Mouse (Mus musculus) limb, embryonic 14.5 days (tissue): ENCODE data around the gene Stum. TPM values are rescaled to one million over a fixed set of nuclear protein-coding genes. Genes with fewer than 3 reads are reported as not detected.

Experiments
- ATAC-seq: fragments of 200-750 bp; cut with Nextera tagmentation; 2 replicates; pipeline ENCODE4 v1.8.0; 2017; ENCODE audit warnings: low read depth, moderate number of reproducible peaks, moderate TSS enrichment; ENCODE audit not compliant: low FRiP score
- DNase-seq: peaks from one replicate; pipeline ENCODE4 v3.0.0-alpha.2; 2015; ENCODE audit warnings: low spot score
- H3K27ac ChIP-seq: fragments of 300-500 bp; sonication (generic); replicated peaks from 2 replicates; pipeline ENCODE4 v1.5.1; 2014; ENCODE audit warnings: low read depth, mild to moderate bottlenecking, low read length, moderate library complexity, mixed read lengths
- H3K27me3 ChIP-seq: fragments of 300-500 bp; sonication (generic); 2 replicates; pipeline ENCODE4 v1.6.1; 2014; ENCODE audit warnings: low read length, mixed read lengths; ENCODE audit not compliant: control insufficient read depth, insufficient read depth
- H3K36me3 ChIP-seq: fragments of 300-500 bp; sonication (generic); 2 replicates; pipeline ENCODE4 v1.6.1; 2014; ENCODE audit warnings: mild to moderate bottlenecking, low read length, moderate library complexity, mixed read lengths; ENCODE audit not compliant: control insufficient read depth, insufficient read depth
- H3K4me1 ChIP-seq: fragments of 300-500 bp; sonication (generic); 2 replicates; pipeline ENCODE4 v1.6.1; 2014; ENCODE audit warnings: antibody characterized with exemption, low read length, mixed read lengths; ENCODE audit not compliant: control insufficient read depth, insufficient read depth
- H3K4me2 ChIP-seq: fragments of 300-500 bp; sonication (generic); replicated peaks from 2 replicates; pipeline ENCODE4 v1.6.1; 2014; ENCODE audit warnings: low read depth, mild to moderate bottlenecking, low read length, moderate library complexity; ENCODE audit not compliant: severe bottlenecking
- H3K4me3 ChIP-seq: fragments of 300-500 bp; sonication (generic); replicated peaks from 2 replicates; pipeline ENCODE4 v1.5.1; 2014; ENCODE audit warnings: low read length
- H3K9ac ChIP-seq: fragments of 300-500 bp; sonication (generic); 2 replicates; pipeline ENCODE4 v1.6.1; 2014; ENCODE audit warnings: mild to moderate bottlenecking, low read depth, low read length, moderate library complexity; ENCODE audit not compliant: severe bottlenecking
- H3K9me3 ChIP-seq: fragments of 300-500 bp; sonication (generic); 2 replicates; pipeline ENCODE4 v1.6.1; 2016; ENCODE audit warnings: low read length; ENCODE audit not compliant: control insufficient read depth
- POLR2A ChIP-seq: fragments of 200-500 bp; IDR thresholded peaks from 2 replicates; pipeline ENCODE4 v1.8.0; 2012; ENCODE audit warnings: inconsistent platforms, mild to moderate bottlenecking, moderate library complexity, borderline replicate concordance; ENCODE audit not compliant: insufficient read depth, insufficient read length; ENCODE audit errors: extremely low read depth
- WGBS: fragments of 180-500 bp; shearing (Covaris S2); extraction: QIAGEN DNeasy Blood & Tissue Kit; methylation state at CpG from one replicate; pipeline ENCODE4 v1.1.7; 2014; 5-methylcytosine and 5-hydroxymethylcytosine counted together
- polyA plus RNA-seq, 2 experiments: library from polyadenylated mRNA; depleted of rRNA in 1 of 2; stranded (reverse) in 1 of 2; unstranded in 1 of 2; fragments of >200 nt; fragmentation: Nextera tagmentation in 1 of 2; extraction: Ambion mirVana in 1 of 2; gene quantifications; 2 replicates each; pipeline versions ENCODE4 v1.2.1 to v1.2.3; 2012 to 2014

The Stum gene
- polyA plus RNA-seq, 2 experiments = 5.8 to 6.3 TPM

DNA sequence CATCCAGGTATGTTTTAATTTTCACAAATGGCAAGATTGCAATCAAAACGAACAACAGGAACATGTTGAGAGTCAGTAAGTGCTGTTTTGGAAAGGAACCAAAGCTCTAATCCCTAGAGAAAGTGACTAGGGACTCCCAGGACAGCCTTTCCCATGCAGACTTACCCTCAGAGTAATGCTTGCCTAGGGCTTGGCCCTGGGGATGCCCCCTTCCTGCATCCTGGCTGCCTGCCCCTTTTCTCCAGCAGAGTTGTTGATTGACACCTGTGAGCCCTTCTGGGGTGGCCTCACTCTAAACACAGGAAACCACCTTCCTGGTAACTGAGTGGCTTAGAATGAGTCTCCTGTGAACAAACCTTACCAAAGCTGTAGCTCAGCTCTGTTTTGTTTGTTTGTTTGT, 94.8 kb downstream of the Stum start:
- no peaks in the 10 kb centered on the region for H3K27me3 ChIP-seq
- no peaks in the 10 kb centered on the region for H3K9me3 ChIP-seq
- 41% methylated on average over 1 of the region's 1 CpGs for WGBS
- H3K36me3 ChIP-seq = peaks cover 2% of the 10 kb centered on the region; the same call in 1 of the 2 replicates
- H3K4me2 ChIP-seq = no peak overlapping the region
- H3K4me3 ChIP-seq = no peak overlapping the region
- DNase-seq = no peak
- H3K27ac ChIP-seq = peak overlapping the region; percentile 90; the same call in 1 of the 2 replicates
- ATAC-seq = no peak
- TF ChIP-seq POLR2A = no peak
- peaks cover 29% of the 10 kb centered on the region for H3K4me1 ChIP-seq
- no peak overlapping the region for H3K9ac ChIP-seq

DNA sequence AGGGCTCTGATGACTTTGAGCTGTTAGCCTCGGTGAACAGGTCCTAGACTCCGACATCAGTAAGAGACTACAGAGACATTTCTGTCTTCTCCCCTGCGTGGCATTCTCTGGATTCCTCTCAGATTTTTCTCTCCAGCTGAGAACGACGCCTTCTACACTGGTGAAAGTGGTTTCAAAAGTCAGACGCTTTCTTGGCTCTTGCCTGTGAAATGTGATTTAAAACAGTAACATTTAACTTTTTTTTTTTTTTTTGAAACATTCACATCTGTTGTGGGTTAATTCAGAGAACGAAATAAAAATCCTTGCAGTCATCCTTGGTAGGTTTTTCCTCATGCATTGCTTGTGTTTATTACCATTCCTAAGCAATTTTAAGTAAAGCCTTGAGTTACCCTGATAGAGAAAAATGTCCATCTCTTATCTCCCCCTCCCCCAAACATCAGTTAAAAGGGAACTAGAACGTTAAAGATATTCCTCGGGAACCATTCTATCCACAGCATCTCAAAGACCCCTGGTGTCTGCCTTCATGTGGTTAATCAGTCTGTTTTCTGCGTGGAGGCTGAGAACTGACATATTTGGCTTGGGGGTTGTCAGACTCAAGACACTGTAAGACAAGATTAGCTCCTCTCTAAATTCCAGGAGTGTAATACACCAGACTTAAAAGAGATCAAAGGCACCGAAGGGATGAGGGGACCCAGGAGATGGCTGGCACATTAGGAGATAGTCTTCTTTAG, 95.4 kb downstream of the Stum start:
- WGBS = 12% methylated on average over 11 of the region's 11 CpGs
- H3K4me1 ChIP-seq = peaks cover 25% of the 10 kb centered on the region
- H3K9me3 ChIP-seq = no peaks in the 10 kb centered on the region
- no peaks in the 10 kb centered on the region for H3K27me3 ChIP-seq
- peaks cover 2% of the 10 kb centered on the region; the same call in 1 of the 2 replicates for H3K36me3 ChIP-seq
- ATAC-seq = peak; percentile 62
- TF ChIP-seq POLR2A = no peak
- H3K9ac ChIP-seq = peak overlapping the region; percentile 36; the same call in 1 of the 2 replicates
- peak overlapping the region; percentile 71 for H3K4me2 ChIP-seq
- DNase-seq = no peak
- peak overlapping the region; percentile 33 for H3K4me3 ChIP-seq
- H3K27ac ChIP-seq = peak overlapping the region; percentile 90

DNA sequence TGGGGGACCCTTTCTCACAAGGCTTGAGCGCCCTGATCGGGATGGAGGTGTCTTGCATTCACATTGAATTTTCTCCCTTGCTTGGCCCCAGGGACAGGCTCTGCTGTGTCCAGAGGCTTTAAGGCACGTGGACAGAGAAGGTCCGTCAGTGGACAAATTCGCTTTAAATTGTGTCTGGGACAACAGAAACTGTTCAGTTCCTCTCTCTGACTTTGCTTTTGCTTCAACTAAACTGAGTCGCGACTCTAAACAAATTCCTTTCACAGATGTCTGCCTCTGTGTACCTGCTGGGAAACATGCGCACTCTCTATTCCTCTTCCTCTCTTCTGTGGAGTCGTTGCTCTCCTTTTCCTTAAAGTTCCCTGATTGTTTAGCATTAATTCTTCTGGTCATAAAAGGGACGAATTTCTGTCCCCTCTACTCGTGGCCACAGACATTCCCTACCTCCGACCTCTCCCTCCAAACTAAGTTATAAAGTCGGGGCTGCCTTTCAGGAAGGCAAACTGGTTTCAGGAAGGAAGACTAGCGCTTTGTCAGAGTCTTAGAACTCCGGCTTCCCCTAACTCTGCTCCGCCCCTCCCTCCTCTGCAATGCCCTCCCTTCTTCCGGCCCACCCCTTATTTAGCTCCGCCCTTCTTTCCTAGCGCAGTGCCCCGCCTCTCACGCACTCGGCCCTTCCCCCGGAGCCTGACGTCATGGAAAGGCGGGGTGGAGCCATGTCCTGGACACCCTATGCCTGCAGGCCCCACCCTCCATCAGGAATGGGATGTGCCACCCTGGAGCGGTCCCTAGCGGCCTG, 96.2 kb downstream of the Stum start:
- H3K9ac ChIP-seq = peak overlapping the region; percentile 36
- peak; percentile 97 for DNase-seq
- H3K4me1 ChIP-seq = peaks cover 20% of the 10 kb centered on the region
- peak overlapping the region; percentile 33 for H3K4me3 ChIP-seq
- 2% methylated on average over 27 of the region's 27 CpGs for WGBS
- no peaks in the 10 kb centered on the region for H3K27me3 ChIP-seq
- no peaks in the 10 kb centered on the region for H3K9me3 ChIP-seq
- peaks cover 2% of the 10 kb centered on the region; the same call in 1 of the 2 replicates for H3K36me3 ChIP-seq
- ATAC-seq = peak; percentile 98
- H3K4me2 ChIP-seq = peak overlapping the region; percentile 71
- peak overlapping the region; percentile 90 for H3K27ac ChIP-seq
- TF ChIP-seq POLR2A = peak; percentile 49; the same call in 1 of the 2 replicates

DNA sequence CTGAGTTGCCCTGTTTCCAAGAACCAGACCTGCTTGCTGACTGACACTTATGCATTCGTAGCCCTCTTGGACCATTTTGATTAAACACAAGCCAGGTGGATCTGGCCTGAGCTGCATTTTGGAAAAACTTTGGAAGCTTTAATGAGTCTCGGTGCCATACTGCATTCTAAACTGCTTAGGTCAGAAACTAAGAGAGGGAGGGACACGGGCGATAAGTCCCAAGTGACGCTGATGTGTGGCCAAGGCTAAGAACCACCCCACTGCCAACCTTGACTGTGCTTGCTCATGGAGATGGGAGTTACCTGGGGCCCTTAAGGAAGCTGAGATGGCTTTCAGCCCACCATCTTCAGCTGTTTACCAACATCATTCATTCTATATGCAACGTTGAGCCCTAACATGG, 98.0 kb downstream of the Stum start:
- H3K4me1 ChIP-seq = peaks cover 18% of the 10 kb centered on the region
- no peak overlapping the region for H3K27ac ChIP-seq
- WGBS = 63% methylated on average over 6 of the region's 6 CpGs

DNA sequence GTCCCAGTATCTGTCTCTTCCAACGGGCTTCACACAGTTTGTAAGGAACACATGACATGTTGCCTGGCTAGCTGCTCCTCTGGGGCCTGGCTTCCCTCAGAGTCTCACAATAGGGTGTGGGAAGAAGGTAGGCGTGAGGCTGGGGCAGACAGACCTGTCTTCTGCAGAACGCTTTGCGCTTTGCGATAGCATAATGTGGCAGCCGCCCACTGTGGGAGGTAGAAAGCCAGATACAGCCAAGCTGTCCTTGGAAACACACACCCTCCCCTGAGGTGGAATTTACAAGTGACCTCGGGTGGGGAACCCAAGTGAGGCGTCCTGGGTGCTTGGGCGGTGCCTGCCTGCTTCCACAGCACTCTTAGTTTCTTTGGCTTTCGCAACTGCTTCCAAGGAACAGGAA, 98.8 kb downstream of the Stum start:
- H3K4me1 ChIP-seq = peaks cover 18% of the 10 kb centered on the region
- no peaks in the 10 kb centered on the region for H3K36me3 ChIP-seq
- no peaks in the 10 kb centered on the region for H3K9me3 ChIP-seq
- 69% methylated on average over 10 of the region's 10 CpGs for WGBS
- H3K4me3 ChIP-seq = no peak overlapping the region
- ATAC-seq (no peak), DNase-seq (no peak)
- no peak overlapping the region for H3K9ac ChIP-seq
- no peak overlapping the region for H3K4me2 ChIP-seq
- H3K27me3 ChIP-seq = no peaks in the 10 kb centered on the region
- TF ChIP-seq POLR2A = no peak
- no peak overlapping the region for H3K27ac ChIP-seq

More for the DNA sequence above, 98.0 kb downstream of the Stum start:
- Histone ChIP-seq H3K4me3 (no peak overlapping the region), H3K36me3 (peaks cover under 1% of the 10 kb centered on the region; the same call in 1 of the 2 replicates), H3K9ac (no peak overlapping the region), H3K4me2 (no peak overlapping the region), H3K27me3 (no peaks in the 10 kb centered on the region), H3K9me3 (no peaks in the 10 kb centered on the region)
- no peak for DNase-seq
- ATAC-seq = no peak
- no peak for TF ChIP-seq POLR2A
